Mouse (Mus musculus) heart, adult 2 months (tissue): Measurements from ENCODE around the gene Gm10722.
"Not testable (repeated sequence)": the region's sequence is repeated elsewhere in the genome, so short reads cannot be mapped to it uniquely, and the experiment has no call there.

Experiments used
- CTCF ChIP-seq: fragments of 200-600 bp; IDR thresholded peaks from 2 replicates; pipeline ENCODE4 v1.8.1; 2022; ENCODE audit warnings: antibody characterized with exemption, mild to moderate bottlenecking, moderate library complexity
- POLR2A ChIP-seq: fragments of 200-500 bp; IDR thresholded peaks from 2 replicates; pipeline ENCODE4 v1.6.1; 2011; ENCODE audit warnings: mild to moderate bottlenecking, low read depth, low read length, control low read depth; ENCODE audit not compliant: insufficient read depth

DNA sequence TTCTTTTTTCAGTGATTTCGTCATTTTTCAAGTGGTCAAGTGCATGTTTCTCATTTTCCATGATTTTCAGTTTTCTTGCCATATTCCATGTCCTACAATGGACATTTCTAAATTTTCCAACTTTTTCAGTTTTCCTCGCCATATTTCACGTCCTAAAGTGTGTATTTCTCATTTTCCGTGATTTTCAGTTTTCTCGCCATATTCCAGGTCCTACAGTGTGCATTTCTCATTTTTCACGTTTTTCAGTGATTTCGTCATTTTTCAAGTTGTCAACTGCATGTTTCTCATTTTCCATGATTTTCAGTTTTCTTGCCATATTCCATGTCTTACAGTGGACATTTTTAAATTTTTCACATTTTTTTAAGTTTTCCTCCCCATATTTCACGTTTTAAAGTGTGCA is 5.9 kb downstream of the Gm10722 start:
- not testable (repeated sequence) for TF ChIP-seq CTCF, POLR2A
